Mouse (Mus musculus) layer of hippocampus, adult 11-12 months (tissue): ENCODE results near the gene Ulk1.
"Not testable (repeated sequence)": the region's sequence is repeated elsewhere in the genome, so short reads cannot be mapped to it uniquely, and the experiment has no call there.

Source experiments
- DNase-seq: peaks from one replicate; pipeline ENCODE4 v3.0.0; 2022; ENCODE audit warnings: low spot score

The Ulk1 gene

GRCm38 (mm10) chr5:110804012-110804743 lies 5.7 kb downstream of the Ulk1 start:
- no peak for DNase-seq

- DNase-seq: no peak
Measured at GRCm38 (mm10) chr5:110802809-110803208, 7.1 kb downstream of the Ulk1 start.

DNA sequence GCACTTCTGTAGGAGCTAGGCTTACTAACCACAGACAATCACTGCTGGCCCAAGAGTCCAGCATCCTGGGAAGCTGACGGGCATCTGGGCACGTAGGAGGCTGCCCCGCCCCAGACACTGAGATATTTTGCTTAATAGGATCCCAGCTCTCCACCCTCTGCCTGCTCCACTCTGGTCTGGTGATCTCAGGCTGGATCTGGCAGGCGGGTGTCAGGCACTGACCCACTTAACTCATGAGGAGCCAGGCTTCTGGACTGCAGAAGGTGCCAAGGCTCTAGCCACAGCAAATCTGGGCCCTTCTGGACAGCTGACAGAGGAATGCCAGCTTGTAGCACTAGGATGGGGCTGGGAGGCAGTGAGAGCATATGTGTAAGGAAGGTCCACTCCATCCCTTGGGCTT lies 7.7 kb downstream of the Ulk1 start:
- no peak for DNase-seq

- DNase-seq: no peak
Measured at GRCm38 (mm10) chr5:110801036-110801624, 8.8 kb downstream of the Ulk1 start.

DNA sequence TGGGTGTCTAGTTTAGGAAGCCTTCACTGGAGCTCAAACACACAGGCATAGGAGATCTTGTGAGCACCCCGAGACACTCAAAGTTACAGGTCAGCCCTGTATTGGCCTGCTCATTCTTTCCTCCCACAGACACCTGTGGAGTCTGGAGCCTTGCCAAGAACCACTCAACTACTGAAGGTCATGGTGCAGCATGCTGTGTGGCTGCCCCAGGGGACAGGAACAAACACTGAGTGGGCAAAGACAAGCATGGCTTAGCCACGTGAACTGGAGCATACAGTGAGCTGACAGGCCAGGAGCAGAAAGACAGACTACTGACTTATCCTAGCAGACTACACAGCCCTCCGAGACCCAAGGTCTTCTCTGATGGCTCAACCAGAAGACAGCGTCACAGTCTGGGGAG lies 12.2 kb downstream of the Ulk1 start:
- no peak for DNase-seq

- no peak for DNase-seq
Measured at GRCm38 (mm10) chr5:110794363-110794762, 15.5 kb downstream of the Ulk1 start.

- no peak for DNase-seq
Measured at GRCm38 (mm10) chr5:110788684-110789083, 21.2 kb downstream of the Ulk1 start.

DNA sequence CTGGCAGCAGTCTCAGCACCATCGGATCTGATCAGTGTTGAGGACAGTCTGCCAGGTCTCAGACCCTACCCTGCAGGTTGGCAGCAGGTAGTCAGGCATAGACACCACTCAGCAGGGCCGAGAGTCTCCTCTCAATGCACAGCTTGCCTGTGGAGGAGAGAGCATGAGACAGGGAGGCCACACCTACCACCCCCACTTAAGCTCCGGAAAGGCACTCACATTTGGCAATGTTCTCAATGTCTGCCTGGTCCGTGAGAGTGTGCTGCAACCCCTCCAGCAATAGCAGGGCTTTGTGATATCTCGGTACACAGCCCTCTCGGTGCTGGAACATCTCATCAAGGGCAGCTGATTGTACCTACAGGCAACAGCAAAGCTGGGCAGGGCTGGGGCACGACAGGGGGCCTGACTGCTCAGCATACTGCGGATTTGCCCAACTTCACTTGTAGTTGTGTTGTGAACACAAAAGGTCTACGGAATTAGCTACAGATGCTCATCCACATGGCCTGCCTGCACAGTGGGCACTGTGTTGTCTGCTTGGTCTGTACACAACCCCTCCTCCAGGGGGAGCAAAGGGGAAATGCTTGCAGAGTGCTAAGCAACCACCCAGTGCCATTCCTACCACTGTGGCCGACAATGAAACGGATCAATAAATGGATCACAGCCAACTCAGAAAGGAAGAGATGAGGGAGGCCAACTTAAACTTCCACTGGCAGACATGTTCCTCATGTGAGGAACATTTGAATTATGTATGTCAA lies 23.6 kb downstream of the Ulk1 start:
- no peak for DNase-seq

DNA sequence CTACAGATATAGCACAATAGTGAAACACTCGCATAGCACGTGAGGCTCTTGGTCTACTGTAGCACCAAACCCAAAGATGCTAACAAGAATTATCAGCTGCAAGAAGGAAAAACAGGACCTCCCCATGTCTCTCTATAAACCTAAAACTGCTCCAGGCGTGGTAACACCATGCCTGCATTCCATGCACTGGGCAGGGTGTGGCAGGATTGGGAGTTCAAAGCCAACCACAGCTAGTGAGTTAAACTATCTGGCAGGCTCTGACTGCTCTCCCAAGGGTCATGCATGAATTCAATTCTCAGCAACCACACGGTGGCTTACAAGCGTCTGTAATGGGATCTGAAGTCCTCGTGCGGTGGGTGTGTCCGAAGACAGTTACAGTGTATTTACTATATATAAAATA lies 26.7 kb downstream of the Ulk1 start:
- DNase-seq: no peak

- no peak for DNase-seq
Measured at GRCm38 (mm10) chr5:110781529-110782238, 28.2 kb downstream of the Ulk1 start.

- DNase-seq: no peak
Measured at GRCm38 (mm10) chr5:110780761-110781528, 29.0 kb downstream of the Ulk1 start.

DNA sequence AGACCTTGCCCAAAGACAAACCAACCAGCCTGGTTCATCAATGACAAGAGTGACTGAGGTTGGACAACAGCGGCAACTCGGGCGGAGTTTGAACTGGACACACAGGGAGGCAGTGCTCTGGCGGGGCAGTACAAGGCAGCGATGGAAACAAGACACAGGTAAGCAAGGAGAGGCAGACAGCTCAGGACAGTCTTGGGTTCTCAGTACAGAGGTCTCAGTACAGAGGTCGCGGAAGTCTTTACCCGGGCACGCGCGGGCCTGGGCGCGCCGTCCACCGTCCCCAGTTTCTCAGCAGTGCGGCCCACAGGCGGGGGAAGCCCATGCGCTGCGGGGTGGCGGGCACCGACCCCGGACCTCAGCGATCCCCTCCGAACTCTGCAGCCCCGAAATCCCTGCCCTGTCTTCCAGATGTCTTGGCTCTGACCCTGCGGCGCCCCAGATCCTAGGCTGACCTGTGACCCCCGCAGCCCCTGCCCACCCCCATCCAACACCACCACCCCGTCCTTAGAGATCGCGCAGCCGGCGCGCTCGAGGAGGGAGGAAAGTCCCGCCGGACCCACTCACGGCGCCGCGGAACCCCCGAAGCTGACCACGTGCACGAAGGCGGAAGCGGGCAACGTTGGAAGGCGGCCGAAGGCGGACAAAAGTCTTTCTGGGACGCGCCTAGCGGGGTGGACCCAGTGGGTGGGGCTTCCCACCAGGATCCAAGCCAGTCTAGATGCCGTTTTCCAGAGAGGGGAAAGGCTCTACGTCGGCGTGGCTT lies 29.7 kb downstream of the Ulk1 start, which contains the start of gene Pus1:
Pus1 (minus strand) TSS at position 662 of the 763 bp plus-strand sequence.
- peak; percentile 92 for DNase-seq

GRCm38 (mm10) chr5:110779276-110779997 lies 30.5 kb downstream of the Ulk1 start:
- no peak for DNase-seq

DNA sequence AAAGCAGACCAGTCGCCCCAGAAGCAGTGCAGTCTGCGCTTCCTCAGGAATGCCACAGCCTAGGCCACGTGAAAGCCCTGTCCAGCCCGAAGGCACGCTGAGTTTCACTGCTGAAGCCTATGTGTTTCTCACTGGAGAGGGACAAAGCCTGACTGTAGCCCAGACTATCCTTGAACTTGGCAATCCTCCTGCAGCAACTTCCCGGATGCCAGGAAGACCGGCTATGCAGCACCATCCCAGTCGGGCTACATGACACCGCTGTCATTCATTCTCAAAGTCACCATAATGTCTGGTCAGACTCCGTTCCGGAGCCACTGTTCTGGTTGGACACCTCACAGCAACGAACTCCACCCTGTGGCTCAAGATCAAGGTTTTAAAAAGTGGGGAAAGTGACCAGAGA lies 31.6 kb downstream of the Ulk1 start:
- DNase-seq: no peak

- no peak for DNase-seq
Measured at GRCm38 (mm10) chr5:110776141-110776540, 33.8 kb downstream of the Ulk1 start.

GRCm38 (mm10) chr5:110774511-110774910 lies 35.4 kb downstream of the Ulk1 start:
- DNase-seq: no peak

DNA sequence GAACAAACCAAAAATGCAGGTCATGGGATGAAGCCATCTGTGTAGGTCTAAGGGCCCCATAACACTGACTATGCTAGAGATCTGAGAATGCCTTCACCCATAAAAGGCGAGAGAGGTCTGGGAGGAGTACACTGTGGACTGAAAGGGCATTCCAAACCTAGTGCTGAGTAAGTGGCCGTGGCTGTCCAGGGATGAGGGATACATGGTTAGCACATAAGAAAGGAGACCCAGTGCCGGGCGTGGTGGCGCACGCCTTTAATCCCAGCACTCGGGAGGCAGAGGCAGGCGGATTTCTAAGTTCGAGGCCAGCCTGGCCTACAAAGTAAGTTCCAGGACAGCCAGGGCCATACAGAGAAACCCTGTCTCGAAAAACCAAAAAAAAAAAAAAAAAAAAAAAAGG lies 37.0 kb downstream of the Ulk1 start:
- not testable (repeated sequence) for DNase-seq

GRCm38 (mm10) chr5:110770448-110771158 lies 39.3 kb downstream of the Ulk1 start, which contains the start of gene Ep400:
Ep400 (minus strand) TSS chr5:110770717.
- DNase-seq: peak; percentile 99

- peak; percentile 47 for DNase-seq
Measured at GRCm38 (mm10) chr5:110770031-110770445, 39.9 kb downstream of the Ulk1 start.
